Mouse (Mus musculus) brown adipose tissue, adult 24 weeks (tissue): Measurements from ENCODE around the gene Ap1ar. TPM values are rescaled to one million over a fixed set of nuclear protein-coding genes. Genes with fewer than 3 reads are reported as not detected.
A peak's percentile ranks its signal among the peaks of the same experiment; 100 is the strongest.
"Not testable (repeated sequence)": the region's sequence is repeated elsewhere in the genome, so short reads cannot be mapped to it uniquely, and the experiment has no call there.

ENCODE experiments used
- H3K27ac ChIP-seq: fragments of 200-500 bp; replicated peaks from 2 replicates; pipeline ENCODE4 v1.5.1; 2012; ENCODE audit warnings: low read depth, mild to moderate bottlenecking, low read length
- H3K4me1 ChIP-seq: fragments of 200-500 bp; 2 replicates; pipeline ENCODE4 v1.6.1; 2012; ENCODE audit warnings: low read length, mixed read lengths; ENCODE audit not compliant: control insufficient read depth, insufficient read depth, insufficient read length
- H3K4me3 ChIP-seq: fragments of 200-500 bp; 2 replicates; pipeline ENCODE4 v1.5.1; 2012; ENCODE audit warnings: low read depth, mild to moderate bottlenecking, low read length, moderate library complexity; ENCODE audit not compliant: insufficient read depth
- polyA plus RNA-seq: library from polyadenylated mRNA; stranded (reverse); fragments of >200 nt; gene quantifications from 2 replicates; pipeline ENCODE4 v1.2.4, GENCODE M21; 2012; ENCODE audit not compliant: missing spikeins, insufficient read depth, insufficient read length

Gene Ap1ar
- polyA plus RNA-seq, 1 experiment, result 25.0 TPM

DNA sequence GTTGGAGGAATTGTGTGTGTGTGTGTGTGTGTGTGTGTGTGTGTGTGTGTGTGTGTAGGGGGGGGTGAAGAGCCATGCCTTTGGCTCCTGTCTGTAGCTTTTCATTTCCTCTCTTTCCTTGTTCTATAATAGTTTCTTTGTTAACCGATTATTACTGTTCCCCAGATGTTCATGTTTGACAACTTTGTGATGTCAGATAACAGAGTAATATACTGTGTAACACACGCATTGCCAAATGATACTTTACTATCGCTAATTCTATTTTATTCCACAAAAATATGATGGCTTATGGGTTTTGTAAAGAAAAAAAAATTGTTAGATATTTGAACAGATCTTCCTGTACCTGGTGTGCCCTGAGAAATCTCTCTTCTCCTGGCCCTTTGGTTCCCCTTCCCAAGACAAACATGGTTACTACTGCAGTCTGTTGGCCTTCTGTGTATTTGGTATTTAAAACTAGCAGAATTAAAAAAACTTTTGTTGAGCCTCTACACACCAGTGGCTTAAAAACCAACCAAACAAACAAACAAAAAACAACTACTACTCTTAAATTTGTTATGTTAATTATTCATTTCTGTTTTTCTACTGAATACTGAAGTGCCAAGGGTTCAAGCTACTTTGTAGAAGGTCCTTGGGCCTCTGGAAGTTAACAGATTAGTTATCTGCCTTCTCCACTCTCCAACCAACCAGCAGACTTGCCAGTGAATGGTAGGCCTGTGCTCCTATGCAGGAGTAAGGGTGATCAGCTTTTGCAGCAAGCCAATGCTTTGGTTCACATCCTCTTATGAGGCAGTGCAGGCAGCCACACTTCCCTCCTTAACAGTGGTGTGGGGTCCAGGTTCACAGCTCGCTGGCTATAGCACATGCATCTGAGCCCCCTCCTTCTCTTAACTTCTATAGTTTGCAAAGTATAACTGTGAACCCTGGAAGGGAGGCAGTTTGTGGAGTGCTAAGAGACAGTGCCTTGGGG lies 45.4 kb downstream of the Ap1ar start:
- peak overlapping the region; percentile 80; the same call in 1 of the 2 replicates for H3K4me3 ChIP-seq
- H3K27ac ChIP-seq, result peak overlapping the region; percentile 16; the same call in 1 of the 2 replicates
- H3K4me1 ChIP-seq, result 0 out of 2 replicates have a peak, but pooled peaks cover 5% of the 10 kb centered on the region

DNA sequence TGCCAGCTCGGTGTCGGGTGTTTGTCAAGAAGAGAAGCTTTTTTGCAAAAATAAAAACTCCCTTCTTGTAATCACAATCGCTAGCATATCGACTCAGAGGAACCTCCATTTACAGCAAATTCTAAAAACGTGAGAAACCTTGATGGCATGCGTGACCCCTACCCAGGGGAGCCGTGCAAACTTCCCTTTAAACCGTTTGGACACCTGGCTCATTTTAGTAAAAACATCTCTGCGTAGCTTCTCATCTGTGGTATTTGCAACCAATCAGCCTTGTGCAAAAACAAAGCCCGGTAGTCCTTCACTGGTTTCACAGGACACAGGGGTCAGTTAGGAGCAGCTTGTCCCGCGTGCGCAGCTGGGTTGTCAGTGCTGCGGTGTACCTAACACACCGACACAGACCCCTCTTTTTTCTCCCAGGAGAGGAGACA lies 46.3 kb downstream of the Ap1ar start:
- H3K4me3 ChIP-seq, result peak overlapping the region; percentile 80
- 0 out of 2 replicates have a peak, but pooled peaks cover 5% of the 10 kb centered on the region for H3K4me1 ChIP-seq
- peak overlapping the region; percentile 10; the same call in 1 of the 2 replicates for H3K27ac ChIP-seq

DNA sequence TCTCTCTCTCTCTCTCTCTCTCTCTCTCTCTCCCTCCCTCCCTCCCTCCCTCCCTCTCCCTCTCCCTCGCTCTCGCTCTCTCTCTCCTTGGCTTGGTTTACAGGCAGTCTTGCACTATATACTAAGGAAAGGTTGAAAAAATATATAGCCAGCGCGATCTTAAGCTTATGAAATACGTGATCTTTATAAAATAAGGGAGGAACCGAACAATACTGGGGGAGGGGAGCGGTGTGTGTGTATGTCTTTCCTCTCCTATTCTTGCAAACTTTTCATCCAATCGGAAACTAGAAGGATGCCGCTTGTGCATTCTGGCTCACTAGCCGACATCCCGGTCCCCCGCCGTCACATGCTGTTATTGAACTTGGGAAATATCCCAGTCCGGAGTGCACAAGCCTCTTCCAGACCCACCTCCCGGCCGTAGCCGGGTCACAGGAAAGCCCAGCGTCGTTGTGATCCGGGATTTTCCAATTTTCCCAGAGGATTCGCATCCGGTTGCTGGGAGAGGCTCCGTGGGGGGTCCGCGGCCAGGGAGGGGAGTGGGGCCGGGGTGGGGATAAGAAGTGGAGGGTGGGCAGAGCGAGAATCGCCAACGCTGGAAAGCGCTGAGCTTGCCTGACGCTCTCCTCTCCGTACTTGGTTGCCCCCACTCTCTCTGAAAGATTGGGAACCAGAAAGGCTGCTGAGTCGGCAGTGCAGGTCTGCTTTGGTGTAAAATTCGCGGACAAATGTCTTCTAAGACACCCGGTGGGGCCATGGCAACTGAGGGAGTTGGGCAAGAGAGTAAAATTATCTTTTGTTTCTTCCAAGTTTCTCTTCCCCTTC lies 46.9 kb downstream of the Ap1ar start:
- H3K4me3 ChIP-seq, result peak overlapping the region; percentile 80
- peak overlapping the region; percentile 55 for H3K27ac ChIP-seq
- H3K4me1 ChIP-seq, result 0 out of 2 replicates have a peak, but pooled peaks cover 5% of the 10 kb centered on the region

DNA sequence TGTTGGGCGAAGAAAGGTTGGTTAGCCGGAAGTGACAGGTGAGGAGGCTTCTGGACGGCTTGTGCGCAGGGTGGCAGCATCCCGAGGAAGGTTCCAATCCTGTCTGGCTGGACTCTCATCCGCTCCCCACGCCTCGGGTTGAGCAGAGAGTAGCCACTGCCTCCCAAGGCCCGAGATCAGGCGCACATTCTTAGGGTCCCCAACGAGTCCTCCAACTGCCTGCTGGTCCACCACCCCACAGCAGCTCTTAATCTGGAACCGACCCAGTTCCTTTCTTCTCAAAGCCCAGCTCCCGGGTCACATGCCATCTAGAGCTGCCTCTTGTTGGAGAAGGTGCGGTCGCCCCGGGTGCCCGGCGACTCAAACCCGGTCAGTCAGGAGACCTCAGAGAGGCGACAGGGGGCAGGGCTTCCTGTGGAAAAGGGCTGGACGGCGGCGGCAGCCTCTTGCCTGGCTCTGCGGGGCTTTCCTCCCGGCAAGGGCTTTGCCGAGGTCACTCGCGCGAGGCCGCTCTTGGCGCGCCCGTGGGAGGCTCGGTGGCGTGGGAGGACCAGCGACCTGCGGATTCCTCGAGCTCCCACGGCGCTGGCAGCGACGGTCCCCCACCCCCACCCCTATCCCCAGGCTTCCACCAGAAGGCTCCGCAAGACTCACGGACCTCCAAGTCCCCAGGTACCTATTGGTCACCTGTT lies 47.7 kb downstream of the Ap1ar start, which contains the start of gene Tifa:
Tifa (plus strand) TSS at position 306 of the 692 bp plus-strand sequence.
- peak within 1 kb of the TSS; percentile 80 for H3K4me3 ChIP-seq
- 0 out of 2 replicates have a peak, but pooled peaks cover 5% of the 10 kb centered on the region for H3K4me1 ChIP-seq
- H3K27ac ChIP-seq, result peak within 1 kb of the TSS; percentile 68

DNA sequence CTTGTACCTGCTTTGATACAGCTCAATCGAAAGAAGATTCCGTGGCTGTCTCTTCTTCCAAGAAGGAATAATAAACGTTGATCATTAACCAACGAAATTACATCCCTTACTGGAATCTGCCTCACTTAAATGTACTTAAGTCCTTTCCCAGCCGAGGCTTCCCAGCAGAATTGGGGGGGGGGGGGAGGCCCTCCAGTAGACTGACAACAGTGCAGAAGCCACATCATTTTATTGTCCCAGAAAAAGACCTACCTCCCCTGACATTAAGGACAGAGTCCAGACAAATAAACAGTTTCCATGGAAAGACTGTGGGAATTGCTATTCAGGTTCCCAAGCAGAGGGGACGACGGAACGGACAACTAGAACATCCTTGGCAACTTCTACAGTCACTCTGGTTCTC lies 48.4 kb downstream of the Ap1ar start:
- Histone ChIP-seq H3K27ac (peak overlapping the region; percentile 68; the same call in 1 of the 2 replicates), H3K4me3 (peak overlapping the region; percentile 80), H3K4me1 (0 out of 2 replicates have a peak, but pooled peaks cover 5% of the 10 kb centered on the region)

DNA sequence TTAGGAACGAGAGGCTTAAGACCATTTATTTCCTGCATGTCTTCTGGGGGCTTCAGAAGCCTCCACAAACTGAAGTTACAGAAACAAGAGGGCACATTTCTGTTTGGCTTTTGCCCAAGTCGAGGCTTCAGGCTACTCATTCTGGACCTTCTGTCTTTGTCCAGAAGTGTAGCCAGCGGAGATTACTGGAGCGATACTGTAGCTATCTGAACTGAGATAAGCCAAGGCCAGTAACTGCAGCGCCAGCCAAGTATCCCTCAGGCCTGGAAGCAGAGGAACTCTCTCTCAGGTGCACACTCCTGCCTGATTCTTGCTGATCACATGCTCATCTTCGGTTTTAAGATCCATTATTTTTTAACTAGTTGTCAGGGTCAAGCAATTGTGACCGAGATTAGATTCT lies 49.3 kb downstream of the Ap1ar start:
- Histone ChIP-seq H3K27ac (no peak overlapping the region), H3K4me1 (0 out of 2 replicates have a peak, but pooled peaks cover 5% of the 10 kb centered on the region), H3K4me3 (no peak overlapping the region; the same call in 1 of the 2 replicates)

DNA sequence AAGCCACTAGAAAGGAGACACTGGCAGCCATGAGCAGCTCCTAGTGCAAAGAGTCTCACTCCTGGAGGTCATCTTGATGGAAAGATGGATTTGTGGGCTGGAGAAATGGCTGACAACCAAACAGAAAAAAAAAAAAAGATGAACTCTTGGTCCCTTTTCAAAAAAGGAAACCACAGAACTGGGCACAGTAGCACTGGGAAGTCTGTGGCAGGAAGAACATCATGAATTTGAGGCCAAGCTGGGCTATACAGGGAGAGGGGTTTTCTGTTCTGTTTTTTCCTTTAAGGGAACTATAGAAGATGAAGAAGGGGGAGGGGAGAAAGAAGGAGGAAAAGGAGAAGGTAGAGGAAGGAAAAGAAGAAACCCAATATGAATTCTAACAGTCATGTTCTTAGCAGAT lies 50.3 kb downstream of the Ap1ar start:
- 0 out of 2 replicates have a peak, but pooled peaks cover 5% of the 10 kb centered on the region for H3K4me1 ChIP-seq
- no peak overlapping the region for H3K27ac ChIP-seq
- H3K4me3 ChIP-seq, result no peak overlapping the region

DNA sequence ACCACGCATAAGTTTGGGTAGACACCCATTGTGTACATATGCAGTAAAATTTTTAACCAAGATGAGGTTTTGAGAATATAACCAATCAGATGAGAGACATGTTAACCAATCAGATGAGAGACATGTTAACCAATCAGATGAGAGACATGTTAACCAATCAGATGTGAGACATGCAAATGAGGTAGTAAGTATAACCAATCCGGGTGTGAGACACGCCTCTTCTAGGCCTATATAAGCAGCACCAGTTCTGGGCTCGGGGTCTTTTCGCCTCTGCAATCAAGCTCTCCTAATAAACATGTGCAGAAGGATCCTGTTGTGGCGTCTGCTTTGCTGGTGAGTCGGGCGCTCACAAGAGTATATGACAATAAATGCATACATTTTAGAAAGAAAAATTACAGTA lies 53.6 kb downstream of the Ap1ar start:
- H3K4me1 ChIP-seq, H3K4me3 ChIP-seq, H3K27ac ChIP-seq: not testable (repeated sequence)

DNA sequence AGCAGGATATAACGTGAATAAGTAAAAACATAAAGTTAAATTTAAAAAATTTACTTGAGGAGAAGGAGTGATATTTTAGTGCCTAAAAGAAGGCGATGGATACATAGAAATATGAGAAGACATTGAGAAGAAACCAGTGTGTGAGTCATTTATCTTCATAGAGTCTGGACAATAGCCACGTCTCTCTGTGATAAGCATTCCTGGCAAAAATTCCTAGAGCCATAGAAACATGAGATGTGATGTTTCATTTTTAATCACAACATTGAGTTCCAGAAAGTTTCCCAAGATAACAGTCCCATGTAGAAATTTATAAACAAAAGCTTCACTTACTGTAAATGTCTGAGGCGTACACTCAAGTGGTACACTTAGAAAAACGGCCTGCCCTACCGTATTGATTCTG lies 54.4 kb downstream of the Ap1ar start:
- Histone ChIP-seq H3K27ac (no peak overlapping the region), H3K4me3 (no peak overlapping the region), H3K4me1 (no peaks in the 10 kb centered on the region)

DNA sequence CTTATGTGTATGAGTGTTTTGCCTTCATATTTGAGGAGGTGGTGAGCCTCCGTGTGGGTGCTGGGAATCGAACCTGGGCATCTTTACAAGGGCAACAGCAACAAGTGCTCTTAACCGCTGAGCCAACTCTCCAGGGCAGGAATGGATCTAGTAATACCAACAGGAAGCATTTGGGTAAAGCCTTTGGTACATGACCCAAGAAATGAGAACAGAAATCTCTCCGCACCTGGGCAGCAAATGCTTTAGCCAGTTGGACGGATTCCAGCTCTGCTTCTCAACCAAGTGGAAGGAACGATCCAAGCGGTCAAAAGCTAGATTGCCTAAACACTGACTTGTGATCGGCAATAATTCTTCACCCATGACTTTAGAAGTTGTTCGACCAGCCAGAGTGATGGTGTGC lies 56.4 kb downstream of the Ap1ar start:
- H3K4me1 ChIP-seq, result no peaks in the 10 kb centered on the region
- no peak overlapping the region for H3K27ac ChIP-seq
- no peak overlapping the region for H3K4me3 ChIP-seq

DNA sequence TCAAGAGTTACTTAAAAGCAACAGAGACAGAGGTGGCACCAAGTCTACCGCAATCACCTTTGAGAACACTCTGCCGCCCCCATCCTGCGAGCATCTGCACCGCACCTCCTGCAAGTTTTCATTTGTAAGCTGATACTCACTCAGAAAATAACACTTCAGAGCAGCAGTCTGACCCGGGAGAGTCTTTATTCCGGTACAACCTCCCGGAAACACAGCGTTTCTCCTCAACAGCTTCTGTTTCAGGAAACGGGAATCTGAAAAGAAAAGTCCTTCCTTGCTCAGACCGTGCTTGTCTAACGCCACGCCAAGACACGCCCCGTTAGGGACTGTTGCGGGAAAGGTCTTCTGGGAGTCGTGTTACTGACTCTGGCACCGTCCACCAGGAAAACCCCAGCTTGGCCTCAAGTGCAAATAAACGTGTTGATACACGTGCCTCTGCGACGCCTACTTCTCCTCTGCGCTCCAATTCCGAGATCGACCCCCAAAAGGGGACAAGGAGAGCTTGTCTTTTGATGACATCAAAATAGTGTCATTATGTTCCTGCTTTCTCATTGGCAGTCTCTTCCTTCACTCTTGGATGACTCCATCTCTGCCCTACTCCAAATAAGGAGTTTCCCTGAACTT lies 57.2 kb downstream of the Ap1ar start, which contains the start of gene Alpk1:
Alpk1 (minus strand) TSS at position 507 of the 624 bp plus-strand sequence.
- H3K4me3 ChIP-seq, result peak within 1 kb of the TSS; percentile 59
- peak within 1 kb of the TSS; percentile 80 for H3K27ac ChIP-seq
- no peaks in the 10 kb centered on the region for H3K4me1 ChIP-seq

DNA sequence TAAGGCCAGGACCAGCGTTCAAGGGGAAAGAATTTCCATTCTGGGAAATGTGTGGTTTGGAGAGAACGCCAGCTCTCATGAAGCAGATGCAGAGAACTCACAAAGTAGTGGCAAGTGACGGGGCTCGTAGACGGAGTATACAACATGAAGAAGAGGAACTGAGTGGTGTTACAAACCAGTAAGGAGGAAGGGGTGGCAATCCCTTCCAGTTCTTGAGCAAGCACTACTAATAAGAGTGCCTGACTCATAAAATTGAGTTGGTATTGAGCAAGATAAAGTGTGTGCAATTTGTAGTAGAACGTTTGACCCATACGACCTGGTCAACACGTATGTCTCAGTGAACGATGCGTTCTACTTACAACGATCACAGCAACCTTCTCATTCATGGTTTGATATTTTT lies 68.2 kb downstream of the Ap1ar start:
- H3K27ac ChIP-seq, result no peak overlapping the region
- H3K4me3 ChIP-seq, result no peak overlapping the region
- no peaks in the 10 kb centered on the region; the same call in 1 of the 2 replicates for H3K4me1 ChIP-seq

DNA sequence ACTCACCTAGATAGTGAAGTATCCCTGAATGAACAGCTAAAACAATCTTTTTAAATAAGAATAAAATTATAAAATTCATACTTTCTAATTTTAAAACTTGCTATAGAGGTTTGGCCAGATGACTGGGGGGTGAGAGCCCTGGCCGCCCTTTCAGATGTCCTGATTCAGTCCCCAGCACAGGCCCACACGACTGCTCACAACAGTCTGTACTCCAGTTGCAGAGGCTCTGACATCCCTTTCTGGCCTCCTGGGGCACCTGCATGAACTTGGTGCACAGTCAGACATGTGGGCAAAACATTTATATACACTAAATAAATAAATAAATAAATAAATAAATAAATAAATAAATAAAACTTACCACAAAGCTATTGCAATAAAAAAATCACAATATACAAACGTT lies 71.4 kb downstream of the Ap1ar start:
- Histone ChIP-seq H3K27ac (no peak overlapping the region), H3K4me1 (no peaks in the 10 kb centered on the region; the same call in 1 of the 2 replicates), H3K4me3 (no peak overlapping the region)

DNA sequence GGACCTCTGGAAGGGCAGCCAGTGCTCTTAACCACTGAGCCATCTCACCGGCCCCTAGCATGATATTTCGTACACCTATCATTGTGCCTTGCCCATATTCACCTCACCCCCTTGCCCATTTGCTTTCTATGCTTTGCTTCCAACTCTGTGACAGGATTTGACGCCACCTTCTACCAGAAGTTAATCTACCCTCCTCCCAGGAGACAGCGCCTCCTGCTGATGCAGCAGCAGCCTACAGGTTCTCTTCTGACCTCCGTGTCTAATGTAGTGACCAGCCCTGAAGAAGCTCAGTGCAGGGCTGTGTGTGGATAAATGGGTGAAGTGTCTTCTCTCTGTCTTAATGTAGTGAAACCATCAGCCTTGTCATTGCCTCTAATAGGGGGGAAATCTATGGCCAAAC lies 72.8 kb downstream of the Ap1ar start:
- Histone ChIP-seq H3K4me1 (no peaks in the 10 kb centered on the region), H3K4me3 (no peak overlapping the region), H3K27ac (no peak overlapping the region)
